Mouse (Mus musculus) liver, embryonic 18 days (tissue): ENCODE data around the gene Gm21118. TPM values are rescaled to one million over a fixed set of nuclear protein-coding genes. Genes with fewer than 3 reads are reported as not detected.

ENCODE experiments used
- polyA plus RNA-seq: library from polyadenylated mRNA; depleted of rRNA; stranded (reverse); fragments of >200 nt; gene quantifications from 2 replicates; pipeline ENCODE4 v1.2.3, GENCODE M21; 2012; rRNA removed

Gm21118 gene
- polyA plus RNA-seq, result not detected in 2 replicates

DNA sequence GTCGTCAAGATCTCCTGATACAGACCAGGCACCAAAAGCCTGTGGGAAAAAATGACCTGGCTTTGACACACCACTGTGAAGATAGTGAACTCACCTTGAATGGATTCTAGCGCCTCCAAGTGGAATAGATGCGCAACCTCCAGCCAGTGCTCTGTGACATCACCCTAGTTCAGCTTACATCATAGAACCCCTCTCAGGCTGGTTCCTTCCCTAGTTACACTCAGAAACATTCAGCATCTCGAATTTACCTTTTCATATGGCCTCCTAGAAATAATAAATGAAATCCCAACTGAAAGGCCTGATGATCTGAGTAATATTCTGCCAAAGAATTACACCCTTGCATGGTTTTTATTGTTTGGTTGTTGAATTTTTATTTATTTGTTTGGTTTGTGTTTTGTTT is at the start of gene Gm21118:
Gene Gm21118, minus strand, starts transcription at position 101 of the 400 bp plus-strand sequence.

DNA sequence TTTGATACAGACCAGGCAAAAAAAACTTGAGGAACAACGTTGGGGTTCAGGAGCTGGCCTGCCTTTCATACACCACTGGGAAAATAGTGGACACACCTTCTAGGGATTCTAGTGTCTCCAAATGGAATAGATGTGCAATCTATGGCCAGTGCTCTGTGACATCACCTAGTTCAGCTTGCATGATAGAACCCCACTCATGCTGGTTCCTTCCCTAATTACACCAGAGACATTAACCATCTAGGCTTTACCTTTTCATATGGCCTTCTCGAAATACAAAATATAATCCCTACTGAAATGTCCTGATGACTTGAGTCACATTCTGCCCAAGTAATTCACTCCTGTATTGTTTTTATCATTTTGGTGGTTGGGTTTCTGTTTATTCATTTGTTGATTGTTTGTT is 29.7 kb upstream of the Gm21118 start, which contains the start of the genes Gm29423 and Gm29644:
Gene Gm29423, minus strand, starts transcription at position 101 of the 400 bp plus-strand sequence.
Gene Gm29644, minus strand, starts transcription at position 157 of the 400 bp plus-strand sequence.

Other genes starting within 250 kb of the Gm21118 start
- gene Gm29423, start 29.6 kb upstream of the Gm21118 start, polyA plus RNA-seq, result not detected in 2 replicates
- not detected in 2 replicates for gene Gm29644, start 29.7 kb upstream of the Gm21118 start, polyA plus RNA-seq
- not detected in 2 replicates for gene Gm20888, start 168.2 kb upstream of the Gm21118 start, polyA plus RNA-seq